Mouse (Mus musculus) megakaryocyte, embryonic 14.5 days (primary cell): Measurements from ENCODE around the gene Ppp3ca.

Experiments
- FLI1 ChIP-seq: IDR thresholded peaks from 2 replicates; pipeline ENCODE4 v1.6.1; 2012; ENCODE audit warnings: low read length, inconsistent platforms, mixed read lengths
- GATA1 ChIP-seq: IDR thresholded peaks from 3 replicates; pipeline ENCODE4 v1.6.1; 2012; ENCODE audit warnings: mixed read lengths, low read length, inconsistent platforms, borderline replicate concordance

DNA sequence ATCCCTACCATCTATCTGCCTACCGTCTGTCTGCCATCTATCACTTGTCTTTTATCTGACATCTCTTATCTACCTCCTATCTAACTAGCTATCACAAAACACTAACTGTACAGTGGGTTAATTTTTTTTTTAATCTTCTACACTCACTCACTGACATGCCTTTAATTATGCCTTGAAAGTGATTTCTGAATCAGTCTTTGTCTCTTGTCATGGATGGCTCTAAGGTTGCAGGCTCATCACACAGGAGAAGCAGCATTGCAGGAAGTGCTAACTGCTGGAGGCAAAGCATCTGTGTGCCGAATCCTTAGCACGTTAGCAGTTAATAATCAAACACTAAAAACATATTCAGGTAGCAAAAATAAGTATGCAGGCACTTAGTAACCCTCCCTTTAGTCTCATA, 151.1 kb downstream of the Ppp3ca start:
- TF ChIP-seq GATA1 (no peak), FLI1 (no peak)
